Mouse (Mus musculus): Measurements from ENCODE around the gene Recql5.

- TF ChIP-seq POLR2A (IDR thresholded peaks at IDR 0.05; ENCODE audit: insufficient read depth, low read depth, low read length) (no peak), CTCF (IDR thresholded peaks at IDR 0.05; ENCODE audit: insufficient read depth, low read depth, low read length) (no peak)
These were observed 63.9 kb downstream of the Recql5 start for GRCm38 (mm10) chr11:115869393-115869792.

All from olfactory bulb, adult 2 months (tissue).